Mouse (Mus musculus): ENCODE measurements around the gene Dnajc16.

DNA sequence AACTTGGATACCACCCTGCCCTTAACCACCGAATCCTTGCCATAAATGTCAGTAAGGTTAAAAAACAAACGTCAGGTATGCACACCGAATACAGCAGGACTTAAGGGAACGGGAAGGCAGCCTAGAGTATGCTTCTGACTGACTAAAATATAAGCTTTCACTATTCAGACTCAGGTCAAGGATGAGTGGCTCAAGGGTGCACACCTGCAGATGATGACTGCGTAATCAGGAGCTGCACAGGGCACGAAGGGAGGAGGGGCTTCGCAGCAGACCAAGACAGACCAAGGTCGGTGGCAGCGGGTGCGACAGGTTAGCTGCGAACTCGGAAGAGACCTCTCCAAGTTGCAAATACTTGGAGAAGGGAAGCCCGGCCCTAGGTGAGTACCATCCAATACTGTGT is 4.6 kb downstream of the Dnajc16 start:
- TF ChIP-seq POLR2A (IDR thresholded peaks at IDR 0.05; ENCODE audit: borderline replicate concordance, low read depth, low read length): no peak
- TF ChIP-seq CTCF (IDR thresholded peaks at IDR 0.05; ENCODE audit: low read depth, low read length): no peak
